Mouse (Mus musculus) intestine, embryonic 15.5 days (tissue): ENCODE results near the gene Cep126. TPM values are rescaled to one million over a fixed set of nuclear protein-coding genes. Genes with fewer than 3 reads are reported as not detected.
A peak's percentile ranks its signal among the peaks of the same experiment; 100 is the strongest.

Experiments
- ATAC-seq: fragments of 200-750 bp; cut with Nextera tagmentation; 2 replicates; pipeline ENCODE4 v1.8.0; 2017; ENCODE audit warnings: moderate TSS enrichment, moderate library complexity
- H3K27ac ChIP-seq: fragments of 300-500 bp; sonication (generic); 2 replicates; pipeline ENCODE4 v1.5.1; 2015; ENCODE audit warnings: mild to moderate bottlenecking, inconsistent platforms
- H3K27me3 ChIP-seq: fragments of 300-500 bp; sonication (generic); replicated peaks from 2 replicates; pipeline ENCODE4 v1.6.1; 2015; ENCODE audit warnings: inconsistent platforms
- H3K36me3 ChIP-seq: fragments of 300-500 bp; sonication (generic); 2 replicates; pipeline ENCODE4 v1.6.1; 2015; ENCODE audit warnings: inconsistent platforms
- H3K4me1 ChIP-seq: fragments of 300-500 bp; sonication (generic); replicated peaks from 2 replicates; pipeline ENCODE4 v1.6.1; 2015; ENCODE audit warnings: inconsistent platforms
- H3K4me2 ChIP-seq: fragments of 300-500 bp; sonication (generic); replicated peaks from 2 replicates; pipeline ENCODE4 v1.6.1; 2015; ENCODE audit warnings: mild to moderate bottlenecking, inconsistent platforms
- H3K4me3 ChIP-seq: fragments of 300-500 bp; sonication (generic); replicated peaks from 2 replicates; pipeline ENCODE4 v1.5.1; 2015; ENCODE audit warnings: inconsistent platforms
- H3K9ac ChIP-seq: fragments of 300-500 bp; sonication (generic); 2 replicates; pipeline ENCODE4 v1.6.1; 2015; ENCODE audit warnings: inconsistent platforms
- H3K9me3 ChIP-seq: fragments of 300-500 bp; sonication (generic); 2 replicates; pipeline ENCODE4 v1.6.1; 2016; ENCODE audit warnings: inconsistent platforms
- WGBS: fragments of 180-500 bp; shearing (Covaris S2); methylation state at CpG from one replicate; pipeline ENCODE4 v1.1.7; 2015; 5-methylcytosine and 5-hydroxymethylcytosine counted together
- polyA plus RNA-seq: library from polyadenylated mRNA; unstranded; fragments of >200 nt; fragmentation: Nextera tagmentation; extraction: Ambion mirVana; gene quantifications from 2 replicates; pipeline ENCODE4 v1.2.1, GENCODE M21; 2015

Gene Cep126
- polyA plus RNA-seq, 1 experiment from 2014 or later: 1.3 TPM

DNA sequence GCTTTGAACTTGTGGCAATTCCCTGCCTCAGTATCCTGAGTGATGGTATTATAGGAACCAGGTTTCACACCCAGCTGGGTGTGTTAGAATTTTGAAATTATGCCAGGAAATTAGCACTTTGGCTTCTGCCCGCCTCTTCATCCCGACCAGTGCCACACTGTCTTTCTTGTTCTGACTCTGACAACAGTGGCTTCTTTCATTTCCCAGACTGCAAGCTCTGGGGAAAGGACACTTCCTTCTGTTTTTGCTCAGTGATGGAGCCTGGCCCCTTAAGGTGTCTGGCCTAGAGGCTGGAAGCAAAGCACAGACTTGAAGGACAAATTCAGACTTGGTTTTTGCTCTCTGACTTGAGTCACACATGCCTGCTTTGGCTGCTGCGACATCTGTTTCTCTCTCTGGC is 74.5 kb downstream of the Cep126 start:
- ATAC-seq: no peak
- no peak overlapping the region for H3K9ac ChIP-seq
- WGBS: 63% methylated on average over 3 of the region's 3 CpGs
- no peaks in the 10 kb centered on the region for H3K4me1 ChIP-seq
- no peaks in the 10 kb centered on the region for H3K36me3 ChIP-seq
- no peak overlapping the region for H3K27ac ChIP-seq
- H3K4me2 ChIP-seq: no peak overlapping the region
- no peaks in the 10 kb centered on the region for H3K27me3 ChIP-seq
- H3K4me3 ChIP-seq: no peak overlapping the region
- H3K9me3 ChIP-seq: no peaks in the 10 kb centered on the region

GRCm38 (mm10) chr9:8054831-8055230 is 79.3 kb downstream of the Cep126 start:
- H3K4me3 ChIP-seq: no peak overlapping the region
- no peaks in the 10 kb centered on the region for H3K4me1 ChIP-seq
- peak; percentile 36; the same call in 1 of the 2 replicates for ATAC-seq
- H3K27me3 ChIP-seq: no peaks in the 10 kb centered on the region
- no peak overlapping the region for H3K4me2 ChIP-seq
- no peak overlapping the region for H3K9ac ChIP-seq
- H3K36me3 ChIP-seq: no peaks in the 10 kb centered on the region
- no peak overlapping the region for H3K27ac ChIP-seq
- WGBS: 11% methylated on average over 1 of the region's 1 CpGs
- no peaks in the 10 kb centered on the region for H3K9me3 ChIP-seq

GRCm38 (mm10) chr9:8043044-8043387 is 91.1 kb downstream of the Cep126 start:
- WGBS: 15% methylated on average over 5 of the region's 5 CpGs
- 0 out of 2 replicates have a peak overlapping the region, but pooled peaks have one; percentile 69 for H3K27ac ChIP-seq
- ATAC-seq: peak; percentile 39
- H3K9me3 ChIP-seq: no peaks in the 10 kb centered on the region
- H3K4me1 ChIP-seq: no peaks in the 10 kb centered on the region
- H3K36me3 ChIP-seq: no peaks in the 10 kb centered on the region
- H3K4me2 ChIP-seq: peak overlapping the region; percentile 79
- no peaks in the 10 kb centered on the region for H3K27me3 ChIP-seq
- H3K9ac ChIP-seq: no peak overlapping the region
- H3K4me3 ChIP-seq: peak overlapping the region; percentile 75; the same call in 1 of the 2 replicates

DNA sequence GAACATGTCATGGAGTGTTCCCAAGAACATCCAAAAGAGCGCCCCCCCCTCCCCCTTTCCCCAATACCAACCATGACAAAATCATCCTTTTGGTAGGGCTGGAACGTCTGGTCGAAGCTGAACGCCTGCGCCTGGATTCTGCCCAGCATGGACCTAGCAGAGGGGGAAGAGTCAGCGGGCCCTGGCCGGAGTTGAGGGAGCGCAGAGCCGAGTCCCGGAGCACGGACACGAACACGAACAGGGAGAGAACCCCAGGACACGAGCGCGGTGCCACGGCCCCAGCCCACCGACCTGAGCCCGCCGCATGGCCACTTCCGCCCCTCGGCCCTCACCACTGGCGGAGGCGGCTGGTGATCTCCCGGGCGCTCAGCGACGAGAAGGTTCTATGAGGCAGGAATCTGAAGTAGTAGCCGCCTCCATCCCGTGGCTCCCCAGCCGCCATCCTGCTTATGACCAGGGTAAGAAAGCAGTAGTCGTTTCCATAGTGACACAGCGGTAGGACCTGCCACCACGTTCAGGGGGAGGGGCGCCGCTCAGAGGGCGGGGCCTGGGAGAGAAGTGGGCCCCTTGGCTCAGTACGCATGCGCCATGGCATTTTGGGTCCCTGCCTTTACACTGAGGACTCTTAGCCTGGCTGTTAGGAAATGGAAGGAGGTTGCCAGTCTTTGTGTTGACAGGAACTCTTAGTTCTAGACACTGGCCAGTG is 91.6 kb downstream of the Cep126 start, which contains the start of gene Cfap300:
Cfap300 (minus strand) TSS at position 486 of the 706 bp plus-strand sequence.
- Histone ChIP-seq H3K4me2 (peak within 1 kb of the TSS; percentile 79), H3K27me3 (no peaks in the 10 kb centered on the region), H3K36me3 (no peaks in the 10 kb centered on the region), H3K9ac (peak within 1 kb of the TSS; percentile 65), H3K4me3 (peak within 1 kb of the TSS; percentile 75), H3K27ac (peak within 1 kb of the TSS; percentile 69), H3K4me1 (no peaks in the 10 kb centered on the region), H3K9me3 (no peaks in the 10 kb centered on the region)
- WGBS: under 1% methylated on average over 36 of the region's 39 CpGs
- ATAC-seq: peak; percentile 99

GRCm38 (mm10) chr9:8035546-8035945 is 98.5 kb downstream of the Cep126 start:
- Histone ChIP-seq H3K4me3 (no peak overlapping the region), H3K4me2 (peak overlapping the region; percentile 34), H3K27ac (peak overlapping the region; percentile 34; the same call in 1 of the 2 replicates), H3K36me3 (no peaks in the 10 kb centered on the region), H3K27me3 (no peaks in the 10 kb centered on the region), H3K9ac (no peak overlapping the region), H3K4me1 (peaks cover 8% of the 10 kb centered on the region; the same call in 1 of the 2 replicates), H3K9me3 (no peaks in the 10 kb centered on the region)
- peak; percentile 81 for ATAC-seq
- WGBS: 13% methylated on average over 7 of the region's 7 CpGs

- peak overlapping the region; percentile 34; the same call in 1 of the 2 replicates for H3K27ac ChIP-seq
- 49% methylated on average over 4 of the region's 4 CpGs for WGBS
- peak; percentile 16; the same call in 1 of the 2 replicates for ATAC-seq
- peak overlapping the region; percentile 34; the same call in 1 of the 2 replicates for H3K4me2 ChIP-seq
- H3K4me3 ChIP-seq: no peak overlapping the region
- H3K27me3 ChIP-seq: no peaks in the 10 kb centered on the region
- no peaks in the 10 kb centered on the region for H3K9me3 ChIP-seq
- peaks cover 8% of the 10 kb centered on the region; the same call in 1 of the 2 replicates for H3K4me1 ChIP-seq
- no peaks in the 10 kb centered on the region for H3K36me3 ChIP-seq
- no peak overlapping the region for H3K9ac ChIP-seq
These were observed 99.0 kb downstream of the Cep126 start for GRCm38 (mm10) chr9:8035091-8035490.

- 64% methylated on average over 1 of the region's 1 CpGs for WGBS
- no peaks in the 10 kb centered on the region for H3K27me3 ChIP-seq
- peaks cover 8% of the 10 kb centered on the region; the same call in 1 of the 2 replicates for H3K4me1 ChIP-seq
- no peak overlapping the region for H3K27ac ChIP-seq
- H3K9ac ChIP-seq: no peak overlapping the region
- ATAC-seq: peak; percentile 58
- no peak overlapping the region for H3K4me3 ChIP-seq
- no peak overlapping the region for H3K4me2 ChIP-seq
- H3K9me3 ChIP-seq: no peaks in the 10 kb centered on the region
- no peaks in the 10 kb centered on the region for H3K36me3 ChIP-seq
These were observed 100.0 kb downstream of the Cep126 start for GRCm38 (mm10) chr9:8034143-8034542.

GRCm38 (mm10) chr9:8032847-8033246 is 101.2 kb downstream of the Cep126 start:
- H3K4me1 ChIP-seq: peaks cover 8% of the 10 kb centered on the region; the same call in 1 of the 2 replicates
- no peaks in the 10 kb centered on the region for H3K9me3 ChIP-seq
- ATAC-seq: no peak
- WGBS: 87% methylated on average over 5 of the region's 5 CpGs
- no peak overlapping the region for H3K4me3 ChIP-seq
- H3K27ac ChIP-seq: no peak overlapping the region
- no peak overlapping the region for H3K4me2 ChIP-seq
- H3K36me3 ChIP-seq: no peaks in the 10 kb centered on the region
- no peaks in the 10 kb centered on the region for H3K27me3 ChIP-seq
- H3K9ac ChIP-seq: no peak overlapping the region

Other genes starting within 250 kb of the Cep126 start
- 25.3 and 25.9 TPM in 2 replicates for gene Yap1, start 129.7 kb downstream of the Cep126 start, polyA plus RNA-seq
- 7.6 and 8.6 TPM in 2 replicates for gene Cfap300, start 91.5 kb downstream of the Cep126 start, polyA plus RNA-seq